Mouse (Mus musculus): ENCODE results near the gene Cd82.

- TF ChIP-seq CTCF (IDR thresholded peaks at IDR 0.05; ENCODE audit: control insufficient read depth, insufficient read depth, insufficient read length) (no peak), FOSL1 (IDR thresholded peaks at IDR 0.05; ENCODE audit: insufficient read depth, low read length, poor library complexity, severe bottlenecking) (no peak), USF1 (IDR thresholded peaks at IDR 0.05; ENCODE audit: low read depth) (no peak), MYOG (IDR thresholded peaks at IDR 0.05; ENCODE audit: control insufficient read depth, extremely low read depth, insufficient read length) (no peak), MAX (IDR thresholded peaks at IDR 0.05) (no peak)
Measured at GRCm38 (mm10) chr2:93391198-93391597, 71.7 kb downstream of the Cd82 start.
